Mouse (Mus musculus): Measurements from ENCODE around the gene Gramd1b. TPM values are rescaled to one million over a fixed set of nuclear protein-coding genes. Genes with fewer than 3 reads are reported as not detected.
A peak's percentile ranks its signal among the peaks of the same experiment; 100 is the strongest.

Gene Gramd1b
- polyA plus RNA-seq, 1 experiment, result 188 TPM

DNA sequence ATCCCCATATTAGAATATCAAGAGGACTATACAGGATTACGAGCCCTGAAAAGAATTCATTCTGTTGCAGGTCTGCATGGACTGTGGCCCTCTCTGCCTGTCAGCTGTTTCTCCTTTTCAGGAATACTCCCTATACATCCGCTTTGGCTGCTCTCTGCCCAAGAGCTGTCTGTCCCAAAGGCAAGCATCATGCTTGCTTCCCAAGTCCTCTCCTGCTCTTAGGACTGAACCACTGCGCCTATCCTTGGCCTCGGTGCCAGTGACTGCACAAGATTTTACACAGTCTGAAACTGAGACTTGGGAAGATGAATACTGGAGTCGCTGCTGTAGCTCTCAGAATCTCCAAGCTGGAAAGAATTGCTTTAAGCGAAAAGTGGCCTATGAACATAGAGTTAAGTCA lies 68.8 kb downstream of the Gramd1b start:
- Histone ChIP-seq H3K4me3 (replicated peaks; ENCODE audit: insufficient read depth, low read depth, low read length) (no peak overlapping the region), H3K27me3 (ENCODE audit: control insufficient read depth, insufficient read depth, low read length) (no peaks in the 10 kb centered on the region), H3K4me1 (ENCODE audit: control insufficient read depth, insufficient read depth, low read length) (peaks cover 8% of the 10 kb centered on the region; the same call in 1 of the 2 replicates), H3K27ac (ENCODE audit: insufficient read depth, low read length) (no peak overlapping the region)
- WGBS, result 87% methylated on average over 6 of the region's 6 CpGs
- no peak for DNase-seq
- TF ChIP-seq CTCF (IDR thresholded peaks at IDR 0.05; ENCODE audit: borderline replicate concordance, insufficient read depth, low read depth, low read length), result no peak
- no peak for TF ChIP-seq POLR2A (IDR thresholded peaks at IDR 0.05; ENCODE audit: borderline replicate concordance, insufficient read depth, low read length)

- H3K27ac ChIP-seq (ENCODE audit: insufficient read depth, low read length), result no peak overlapping the region
- TF ChIP-seq POLR2A (IDR thresholded peaks at IDR 0.05; ENCODE audit: borderline replicate concordance, insufficient read depth, low read length) (no peak), CTCF (IDR thresholded peaks at IDR 0.05; ENCODE audit: borderline replicate concordance, insufficient read depth, low read depth, low read length) (no peak)
- no peaks in the 10 kb centered on the region for H3K27me3 ChIP-seq (ENCODE audit: control insufficient read depth, insufficient read depth, low read length)
- no peak overlapping the region for H3K4me3 ChIP-seq (replicated peaks; ENCODE audit: insufficient read depth, low read depth, low read length)
- 58% methylated on average over 6 of the region's 6 CpGs for WGBS
- H3K4me1 ChIP-seq (ENCODE audit: control insufficient read depth, insufficient read depth, low read length), result peaks cover 8% of the 10 kb centered on the region; the same call in 1 of the 2 replicates
- DNase-seq, result no peak
Observed at GRCm38 (mm10) chr9:40460781-40461180, 70.4 kb downstream of the Gramd1b start.

GRCm38 (mm10) chr9:40459304-40460280 lies 71.6 kb downstream of the Gramd1b start:
- no peak for TF ChIP-seq CTCF (IDR thresholded peaks at IDR 0.05; ENCODE audit: borderline replicate concordance, insufficient read depth, low read depth, low read length)
- no peak for TF ChIP-seq POLR2A (IDR thresholded peaks at IDR 0.05; ENCODE audit: borderline replicate concordance, insufficient read depth, low read length)
- peak in 1 of 2 experiments; percentile 58 for DNase-seq
- no peaks in the 10 kb centered on the region for H3K27me3 ChIP-seq (ENCODE audit: control insufficient read depth, insufficient read depth, low read length)
- WGBS, result 64% methylated on average over 5 of the region's 5 CpGs
- no peak overlapping the region for H3K4me3 ChIP-seq (replicated peaks; ENCODE audit: insufficient read depth, low read depth, low read length)
- H3K27ac ChIP-seq (ENCODE audit: insufficient read depth, low read length), result no peak overlapping the region; the same call in 1 of the 2 replicates
- peaks cover 8% of the 10 kb centered on the region; the same call in 1 of the 2 replicates for H3K4me1 ChIP-seq (ENCODE audit: control insufficient read depth, insufficient read depth, low read length)

DNA sequence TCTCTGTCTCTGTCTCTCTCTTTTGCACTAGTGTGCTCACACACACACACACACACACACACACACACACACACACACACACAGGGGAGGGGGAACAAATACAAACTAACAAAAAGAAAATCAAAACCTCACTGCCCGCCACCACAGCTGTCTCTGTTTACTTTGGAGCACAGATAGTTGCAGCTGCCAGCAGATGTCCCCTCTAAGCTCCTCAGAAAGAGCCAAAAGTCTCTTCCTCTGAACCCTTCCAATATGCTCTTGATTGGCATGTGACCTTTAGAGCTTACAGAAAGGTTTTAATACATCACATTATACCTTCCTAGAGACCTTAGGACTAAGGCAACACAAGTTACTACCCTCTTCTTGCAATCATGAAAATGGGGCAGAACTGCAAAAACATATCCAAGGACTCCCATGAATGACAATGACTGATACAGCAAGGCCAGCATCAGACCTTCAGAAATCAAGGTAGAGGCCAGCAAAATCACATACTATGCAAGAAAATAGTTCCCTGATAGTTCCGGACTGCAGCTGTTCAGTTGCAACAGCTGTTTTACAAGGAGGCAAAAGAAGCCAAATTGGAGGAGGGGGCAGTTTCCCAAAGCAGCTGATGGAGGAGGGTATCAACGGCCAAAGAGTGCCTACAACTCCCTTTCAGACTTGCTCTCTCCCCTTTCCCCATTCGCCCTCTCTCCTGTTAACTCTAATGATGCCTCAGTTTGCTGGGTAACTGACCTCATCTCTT lies 72.5 kb downstream of the Gramd1b start:
- H3K27me3 ChIP-seq (ENCODE audit: control insufficient read depth, insufficient read depth, low read length), result no peaks in the 10 kb centered on the region
- TF ChIP-seq CTCF (IDR thresholded peaks at IDR 0.05; ENCODE audit: borderline replicate concordance, insufficient read depth, low read depth, low read length), result no peak
- no peak for TF ChIP-seq POLR2A (IDR thresholded peaks at IDR 0.05; ENCODE audit: borderline replicate concordance, insufficient read depth, low read length)

DNA sequence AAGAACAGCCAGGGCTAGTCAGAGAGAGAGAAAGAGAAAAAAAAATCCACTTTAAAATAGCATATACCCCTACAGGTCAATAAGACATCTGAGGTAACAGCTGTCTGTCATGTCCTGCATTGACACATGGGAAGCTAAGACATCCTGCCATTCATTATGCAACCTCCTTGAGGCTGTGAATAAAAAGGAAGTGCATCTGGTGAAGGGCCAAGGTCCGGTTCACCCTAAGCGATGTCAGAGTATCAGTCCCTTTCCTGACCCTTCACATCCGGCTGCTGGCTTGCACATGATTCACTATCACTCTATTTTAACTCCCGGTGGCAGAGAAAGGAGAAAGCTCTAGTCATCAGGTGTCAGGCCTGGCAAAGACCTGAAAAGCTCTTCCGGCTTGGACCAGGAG lies 73.7 kb downstream of the Gramd1b start:
- Histone ChIP-seq H3K27ac (ENCODE audit: insufficient read depth, low read length) (no peak overlapping the region), H3K4me1 (ENCODE audit: control insufficient read depth, insufficient read depth, low read length) (peaks cover 15% of the 10 kb centered on the region; the same call in 1 of the 2 replicates), H3K27me3 (ENCODE audit: control insufficient read depth, insufficient read depth, low read length) (no peaks in the 10 kb centered on the region), H3K4me3 (replicated peaks; ENCODE audit: insufficient read depth, low read depth, low read length) (no peak overlapping the region)
- no peak for DNase-seq
- 75% methylated on average over 5 of the region's 5 CpGs for WGBS
- no peak for TF ChIP-seq POLR2A (IDR thresholded peaks at IDR 0.05; ENCODE audit: borderline replicate concordance, insufficient read depth, low read length)
- no peak for TF ChIP-seq CTCF (IDR thresholded peaks at IDR 0.05; ENCODE audit: borderline replicate concordance, insufficient read depth, low read depth, low read length)

More for the DNA sequence above, 72.5 kb downstream of the Gramd1b start:
- Histone ChIP-seq H3K27ac (ENCODE audit: insufficient read depth, low read length) (no peak overlapping the region), H3K4me3 (replicated peaks; ENCODE audit: insufficient read depth, low read depth, low read length) (no peak overlapping the region), H3K4me1 (ENCODE audit: control insufficient read depth, insufficient read depth, low read length) (peaks cover 12% of the 10 kb centered on the region; the same call in 1 of the 2 replicates)
- WGBS, result 80% methylated on average over 4 of the region's 4 CpGs
- no peak for DNase-seq

GRCm38 (mm10) chr9:40456191-40456590 lies 75.0 kb downstream of the Gramd1b start:
- WGBS, result 4% methylated on average over 7 of the region's 7 CpGs
- no peaks in the 10 kb centered on the region for H3K27me3 ChIP-seq (ENCODE audit: control insufficient read depth, insufficient read depth, low read length)
- peak in 1 of 2 experiments; percentile 56 for DNase-seq
- peaks cover 18% of the 10 kb centered on the region; the same call in 1 of the 2 replicates for H3K4me1 ChIP-seq (ENCODE audit: control insufficient read depth, insufficient read depth, low read length)
- peak overlapping the region; percentile 75 for H3K27ac ChIP-seq (ENCODE audit: insufficient read depth, low read length)
- TF ChIP-seq POLR2A (IDR thresholded peaks at IDR 0.05; ENCODE audit: borderline replicate concordance, insufficient read depth, low read length) (no peak), CTCF (IDR thresholded peaks at IDR 0.05; ENCODE audit: borderline replicate concordance, insufficient read depth, low read depth, low read length) (no peak)
- H3K4me3 ChIP-seq (replicated peaks; ENCODE audit: insufficient read depth, low read depth, low read length), result peak overlapping the region; percentile 61

DNA sequence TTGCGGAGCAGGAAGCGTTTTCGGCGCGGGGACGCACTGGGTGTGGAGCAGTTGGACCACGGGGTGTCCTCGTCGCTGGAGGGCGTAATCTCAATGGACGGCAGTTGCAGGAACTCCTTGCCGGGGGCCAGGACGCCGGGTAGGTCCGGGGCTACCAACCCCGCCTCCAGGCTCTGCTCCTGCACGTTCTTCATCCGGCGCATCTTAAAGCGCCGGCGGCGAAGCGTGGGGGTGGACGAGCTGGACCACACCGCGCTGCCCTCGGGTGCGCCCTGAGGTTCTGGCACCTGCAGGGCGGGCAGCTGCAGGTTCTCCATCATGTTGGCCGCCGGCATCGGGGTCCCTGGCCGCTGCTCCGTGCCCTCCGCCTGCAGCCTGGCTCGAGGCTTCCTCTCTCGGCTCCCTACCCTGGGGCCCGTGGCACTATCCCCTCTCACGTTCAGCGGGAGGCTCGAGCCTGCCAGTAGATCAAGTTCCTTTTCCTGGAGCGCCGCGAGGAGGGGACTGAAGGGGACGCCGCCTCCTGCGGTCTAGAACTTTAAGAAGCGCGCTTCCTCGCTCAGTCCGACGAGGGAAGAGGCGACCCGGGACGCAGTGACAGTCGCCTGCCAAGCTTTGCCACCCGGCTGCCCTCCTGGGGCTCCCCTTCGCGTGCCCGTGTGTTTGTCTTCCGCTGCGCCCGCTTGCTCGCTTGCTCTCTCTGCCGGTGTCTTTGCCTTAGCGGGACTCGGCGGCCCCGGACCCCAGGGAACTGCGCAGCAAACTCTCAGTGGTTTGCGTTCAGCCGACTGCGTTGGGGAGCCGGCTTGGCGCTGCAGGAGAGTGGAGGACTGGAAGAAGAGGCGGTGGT lies 75.6 kb downstream of the Gramd1b start:
- WGBS, result under 1% methylated on average over 77 of the region's 77 CpGs
- Histone ChIP-seq H3K27ac (ENCODE audit: insufficient read depth, low read length) (peak overlapping the region; percentile 75), H3K4me1 (ENCODE audit: control insufficient read depth, insufficient read depth, low read length) (peaks cover 18% of the 10 kb centered on the region; the same call in 1 of the 2 replicates), H3K27me3 (ENCODE audit: control insufficient read depth, insufficient read depth, low read length) (no peaks in the 10 kb centered on the region), H3K4me3 (replicated peaks; ENCODE audit: insufficient read depth, low read depth, low read length) (peak overlapping the region; percentile 61)
- peak; percentile 71 to 77 for DNase-seq
- TF ChIP-seq POLR2A (IDR thresholded peaks at IDR 0.05; ENCODE audit: borderline replicate concordance, insufficient read depth, low read length), result peak; percentile 31; the same call in 1 of the 2 replicates
- peak; percentile 20; the same call in 1 of the 2 replicates for TF ChIP-seq CTCF (IDR thresholded peaks at IDR 0.05; ENCODE audit: borderline replicate concordance, insufficient read depth, low read depth, low read length)
